Mouse (Mus musculus) spleen, postnatal 36 days (tissue): ENCODE measurements around the gene Lsm7.
"Not testable (repeated sequence)": the region's sequence is repeated elsewhere in the genome, so short reads cannot be mapped to it uniquely, and the experiment has no call there.

Source experiments
- DNase-seq, 2 experiments: peaks; one replicate each; pipeline ENCODE4 v3.0.0; 2022; ENCODE audit warnings: low spot score in 2 of 2, mixed read lengths in 1 of 2

Gene Lsm7

DNA sequence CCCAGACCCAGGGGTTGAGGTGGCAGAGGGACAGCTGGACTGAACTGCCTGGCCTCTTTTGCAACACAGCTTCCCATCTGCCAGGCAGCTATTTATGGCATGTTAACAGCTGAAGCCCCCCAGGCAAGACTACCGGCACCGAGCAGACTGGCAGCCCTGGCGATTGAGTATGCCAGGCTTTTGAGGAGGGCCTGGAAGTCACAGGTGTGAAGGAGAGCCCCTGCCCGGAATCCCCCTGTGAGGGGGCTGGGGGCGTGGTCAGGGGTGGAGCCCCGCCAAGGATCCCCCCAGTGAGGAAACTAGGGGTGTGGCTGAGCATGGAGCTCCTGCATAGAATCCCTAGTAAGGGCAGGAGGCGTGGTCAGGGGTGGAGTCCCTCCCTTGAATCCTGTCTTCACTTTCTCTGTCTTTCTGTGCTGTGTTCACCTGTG lies 18.0 kb downstream of the Lsm7 start:
- DNase-seq, result no peak

GRCm38 (mm10) chr10:80835617-80836016 lies 19.4 kb downstream of the Lsm7 start:
- DNase-seq, result no peak

DNA sequence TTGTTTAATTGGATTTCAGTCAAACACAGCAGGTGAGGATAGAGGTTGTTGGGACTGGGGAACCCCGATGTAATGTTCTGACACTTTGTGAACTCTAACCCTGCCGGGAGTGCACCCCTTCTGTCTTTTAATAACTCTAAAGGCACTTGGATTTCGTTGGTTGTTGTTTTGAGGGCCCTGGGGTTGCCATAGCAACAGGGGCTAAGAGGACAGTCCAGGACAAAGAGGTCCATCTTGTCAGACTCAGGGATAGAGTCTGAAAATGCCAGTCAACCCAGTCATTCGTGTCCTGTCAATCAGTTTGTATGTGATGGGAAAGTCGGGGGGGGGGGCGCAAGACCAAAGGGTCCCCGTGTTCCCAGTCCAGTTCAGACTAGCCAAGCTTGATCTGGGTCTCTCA lies 22.2 kb downstream of the Lsm7 start:
- DNase-seq, result no peak

DNA sequence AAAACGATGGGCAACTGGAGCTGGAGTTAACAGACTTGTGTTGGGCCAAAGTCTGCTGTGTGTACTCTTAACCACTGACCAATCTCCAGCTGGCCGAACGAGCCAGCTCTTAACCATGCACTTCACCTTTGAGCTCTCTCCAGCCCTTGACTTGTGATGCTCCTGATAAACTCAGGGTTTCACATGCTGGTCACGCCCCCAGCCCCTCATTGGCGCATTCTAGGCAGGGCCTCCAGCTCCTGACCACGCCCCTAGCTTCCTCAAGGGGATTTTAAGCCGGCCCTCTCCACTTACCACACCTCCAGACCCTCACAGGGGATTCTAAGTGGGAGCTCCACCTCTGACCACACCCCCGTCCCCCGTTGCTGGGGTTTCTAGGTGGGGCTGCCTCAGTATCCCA lies 23.9 kb downstream of the Lsm7 start:
- peak; percentile 60 to 71 for DNase-seq

DNA sequence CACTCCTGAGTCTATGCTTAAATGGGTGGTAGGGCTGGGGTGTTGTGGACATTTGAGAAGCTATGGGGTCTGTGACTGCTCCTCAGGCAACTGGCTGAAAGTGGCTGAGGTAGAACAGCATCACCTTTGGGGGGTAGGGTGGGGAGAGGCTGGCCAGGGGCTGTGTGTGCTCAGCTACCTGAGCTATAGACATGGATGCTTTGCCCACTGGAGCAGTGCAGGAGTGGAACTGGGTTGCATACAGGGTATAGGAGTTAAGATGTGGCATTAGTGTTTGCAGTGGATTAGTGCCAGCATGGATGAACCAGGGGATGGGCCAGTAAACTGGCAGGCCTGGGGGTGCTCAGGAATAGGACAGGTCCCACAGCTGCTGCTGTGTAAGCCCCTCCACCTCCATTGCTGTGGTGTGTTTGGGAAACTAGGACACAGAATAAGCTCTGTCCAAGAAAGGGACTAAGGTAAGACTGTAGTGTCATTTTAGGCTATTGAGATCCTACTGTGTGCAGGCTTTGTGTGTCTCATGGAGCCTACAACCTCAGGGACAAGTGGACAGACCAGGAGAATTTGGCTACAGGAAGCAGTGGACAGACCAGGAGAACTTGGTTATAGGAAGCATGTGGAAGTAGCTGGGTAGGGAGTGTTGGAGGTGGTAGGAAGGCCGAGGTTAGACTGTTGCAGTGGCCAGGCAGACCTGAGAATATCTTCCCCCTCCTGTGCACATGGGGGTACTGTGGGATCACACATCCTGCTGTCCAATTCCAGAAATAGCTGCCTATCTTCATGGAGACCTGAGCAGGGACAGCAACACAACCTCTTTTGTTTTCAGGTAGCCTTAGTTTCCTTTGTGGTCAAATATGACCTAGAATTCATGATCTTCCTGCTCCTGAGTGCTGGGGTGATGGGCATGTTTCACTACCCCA lies 25.4 kb downstream of the Lsm7 start:
- DNase-seq, result no peak

GRCm38 (mm10) chr10:80828587-80828986 lies 26.4 kb downstream of the Lsm7 start:
- not testable (repeated sequence) for DNase-seq

DNA sequence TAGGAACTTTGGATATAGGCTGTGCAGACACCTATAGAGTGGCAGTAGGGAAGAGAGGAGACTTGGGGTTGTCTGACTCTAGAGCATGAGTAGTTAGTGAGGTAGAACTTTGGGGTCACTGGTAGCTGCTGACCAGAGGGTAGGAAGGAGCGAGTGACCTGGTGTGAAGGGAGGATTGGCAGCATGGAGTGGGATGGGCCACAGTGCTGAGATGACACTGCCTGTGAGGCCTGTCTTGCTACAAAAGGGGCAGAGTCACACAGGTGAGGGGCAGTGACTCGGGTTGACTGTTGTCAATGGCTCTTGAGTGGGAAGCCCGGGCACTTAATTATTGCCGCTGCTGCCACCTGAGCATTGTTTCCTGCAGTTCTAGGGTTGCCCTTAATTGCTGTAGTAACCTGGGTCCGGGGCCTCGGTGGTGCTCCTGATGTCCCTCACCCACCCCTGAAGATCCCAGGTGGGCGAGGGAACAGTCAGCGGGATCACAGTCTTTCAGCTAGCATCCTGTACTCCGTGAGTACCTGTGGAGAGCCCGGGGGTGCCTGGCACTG lies 27.1 kb downstream of the Lsm7 start:
- no peak for DNase-seq

- DNase-seq, result no peak
Measured at GRCm38 (mm10) chr10:80827063-80827869, 27.7 kb downstream of the Lsm7 start.

DNA sequence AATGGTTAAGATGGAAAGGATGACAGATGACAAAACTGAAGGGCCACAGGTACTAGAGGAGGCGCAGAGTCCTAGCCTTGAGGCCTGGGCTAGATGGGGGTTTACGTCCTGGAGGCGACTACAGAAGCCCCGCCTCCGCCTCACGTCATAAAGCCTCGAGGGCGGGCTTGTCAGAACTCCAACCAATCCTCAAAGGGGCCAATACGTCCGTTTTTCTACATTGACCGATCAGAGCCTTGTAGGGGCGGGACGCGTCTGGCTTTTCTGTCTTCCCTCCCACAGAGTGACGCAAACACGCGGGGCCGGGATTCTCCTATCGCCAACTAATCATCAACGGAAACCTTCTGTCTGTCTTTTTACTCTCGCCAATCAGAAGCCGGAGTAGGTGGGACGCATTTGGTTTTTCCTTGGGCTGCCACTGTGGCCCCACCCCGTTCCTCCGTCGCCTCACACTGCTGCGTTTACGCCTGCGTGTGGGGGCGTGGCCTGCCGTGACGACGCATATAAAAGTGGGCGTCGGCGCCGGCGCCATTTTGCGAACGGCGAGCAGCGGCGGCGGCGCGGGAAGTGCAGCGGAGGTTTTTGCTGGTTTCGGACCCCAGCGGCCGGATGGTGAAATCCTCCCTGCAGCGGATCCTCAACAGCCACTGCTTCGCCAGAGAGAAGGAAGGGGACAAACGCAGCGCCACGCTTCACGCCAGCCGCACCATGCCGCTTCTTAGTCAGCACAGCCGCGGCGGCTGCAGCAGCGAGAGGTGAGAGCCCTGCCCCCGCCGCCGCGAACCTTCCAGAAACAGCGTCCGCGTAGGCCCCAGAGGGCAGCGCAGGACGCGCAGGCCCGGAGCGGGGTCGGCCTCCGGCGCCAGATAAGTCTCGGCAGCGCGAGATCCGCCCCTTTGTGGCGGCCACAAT lies 28.6 kb downstream of the Lsm7 start, which contains the start of gene Oaz1:
Gene Oaz1 (plus strand): TSS at position 506 of the 912 bp plus-strand sequence.
- DNase-seq, result peak; percentile 99 to 100

DNA sequence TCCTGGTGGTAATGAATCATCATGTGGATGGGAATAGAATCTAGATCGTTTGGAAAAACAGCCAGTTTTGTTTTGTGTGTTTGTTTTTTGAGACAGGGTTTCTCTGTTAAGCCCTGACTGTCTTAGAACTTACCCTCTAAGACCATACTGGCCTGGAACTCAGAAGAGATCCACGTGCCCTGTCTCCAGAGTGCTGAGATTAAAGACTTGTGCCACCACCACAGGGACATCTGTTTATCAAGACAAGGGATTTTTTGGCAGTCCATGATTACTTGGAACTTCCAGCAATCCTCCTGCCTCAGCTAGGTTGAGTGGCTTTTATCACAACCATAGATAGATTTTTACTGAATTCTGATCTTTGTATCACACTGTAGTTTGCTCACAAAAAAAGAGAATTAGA lies 30.2 kb downstream of the Lsm7 start:
- DNase-seq, result no peak

DNA sequence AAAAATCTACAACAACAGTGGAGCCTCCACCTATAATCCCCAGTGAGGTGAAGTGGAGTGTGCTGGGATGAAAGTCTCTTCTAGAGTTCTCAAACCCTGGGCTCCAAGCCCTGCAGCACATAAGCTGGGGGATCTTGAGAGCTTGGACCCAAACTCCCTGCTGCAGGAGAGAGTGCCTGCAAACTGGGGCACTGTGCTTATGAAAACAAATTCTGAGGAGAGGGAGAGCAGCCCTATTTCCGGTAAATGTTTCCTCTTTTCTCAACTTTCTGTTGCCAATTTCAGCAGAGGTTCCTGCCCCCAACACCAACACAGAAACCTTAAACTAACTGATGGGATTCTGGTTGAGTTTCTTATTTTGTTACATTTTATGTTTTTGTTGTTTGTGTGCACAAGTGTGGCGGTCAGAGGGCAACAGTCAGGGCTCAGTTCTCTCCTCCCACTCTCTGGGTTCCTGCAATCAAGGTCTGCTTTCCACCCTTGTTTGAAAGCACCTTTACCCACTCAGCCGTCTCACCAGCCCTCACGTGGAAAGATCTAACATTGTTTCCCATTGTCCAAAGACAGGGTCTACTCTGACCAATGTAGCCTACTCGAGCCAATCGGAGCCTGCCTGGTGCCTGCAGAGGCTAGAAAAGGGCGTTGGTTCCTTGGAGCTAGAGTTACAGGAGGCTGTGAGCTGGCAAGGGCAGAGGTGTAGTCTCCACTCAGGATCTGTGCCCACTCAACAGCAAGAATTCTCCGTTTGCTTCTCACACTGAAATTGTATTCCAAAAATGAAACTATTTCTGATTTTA lies 31.0 kb downstream of the Lsm7 start:
- DNase-seq, result peak; percentile 27 to 41

GRCm38 (mm10) chr10:80823316-80823715 lies 31.7 kb downstream of the Lsm7 start:
- DNase-seq, result no peak

DNA sequence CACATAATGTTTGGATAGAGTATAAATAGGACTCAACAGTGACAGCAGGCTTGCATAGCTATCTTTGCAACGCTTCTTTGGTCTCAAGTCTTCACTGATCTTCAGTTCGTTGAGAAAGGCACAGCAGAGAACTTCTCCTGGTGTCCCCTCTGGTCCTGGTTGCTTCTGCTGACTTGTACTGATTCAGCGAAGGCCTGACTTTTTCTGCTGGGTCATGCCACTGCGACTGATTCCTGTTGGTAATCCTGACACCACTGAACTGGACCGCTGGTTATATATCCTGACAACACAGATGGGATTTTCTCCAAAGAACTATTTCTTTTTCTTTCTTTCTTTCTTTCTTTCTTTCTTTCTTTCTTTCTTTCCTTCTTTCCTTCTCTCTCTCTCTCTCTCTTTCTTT lies 32.5 kb downstream of the Lsm7 start:
- DNase-seq, result no peak

DNA sequence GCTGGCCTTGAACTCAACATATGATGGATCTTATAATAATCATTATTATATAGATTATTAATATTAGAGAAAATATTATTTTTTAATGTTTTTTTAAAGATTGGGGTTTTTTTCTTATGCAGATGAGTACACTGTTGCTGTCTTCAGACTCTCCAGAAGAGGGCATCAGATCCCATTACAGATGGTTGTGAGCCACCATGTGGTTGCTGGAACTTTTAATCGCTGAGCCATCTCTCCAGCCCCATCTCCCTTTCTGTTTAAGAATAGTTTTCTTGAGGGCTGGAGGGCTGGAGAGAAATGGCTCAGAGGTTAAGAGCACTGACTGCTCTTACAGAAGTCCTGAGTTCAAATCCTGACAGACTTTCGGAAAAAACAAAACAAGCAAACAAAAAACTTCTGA lies 33.0 kb downstream of the Lsm7 start:
- peak; percentile 34 to 58 for DNase-seq

GRCm38 (mm10) chr10:80819406-80819805 lies 35.6 kb downstream of the Lsm7 start:
- no peak for DNase-seq

DNA sequence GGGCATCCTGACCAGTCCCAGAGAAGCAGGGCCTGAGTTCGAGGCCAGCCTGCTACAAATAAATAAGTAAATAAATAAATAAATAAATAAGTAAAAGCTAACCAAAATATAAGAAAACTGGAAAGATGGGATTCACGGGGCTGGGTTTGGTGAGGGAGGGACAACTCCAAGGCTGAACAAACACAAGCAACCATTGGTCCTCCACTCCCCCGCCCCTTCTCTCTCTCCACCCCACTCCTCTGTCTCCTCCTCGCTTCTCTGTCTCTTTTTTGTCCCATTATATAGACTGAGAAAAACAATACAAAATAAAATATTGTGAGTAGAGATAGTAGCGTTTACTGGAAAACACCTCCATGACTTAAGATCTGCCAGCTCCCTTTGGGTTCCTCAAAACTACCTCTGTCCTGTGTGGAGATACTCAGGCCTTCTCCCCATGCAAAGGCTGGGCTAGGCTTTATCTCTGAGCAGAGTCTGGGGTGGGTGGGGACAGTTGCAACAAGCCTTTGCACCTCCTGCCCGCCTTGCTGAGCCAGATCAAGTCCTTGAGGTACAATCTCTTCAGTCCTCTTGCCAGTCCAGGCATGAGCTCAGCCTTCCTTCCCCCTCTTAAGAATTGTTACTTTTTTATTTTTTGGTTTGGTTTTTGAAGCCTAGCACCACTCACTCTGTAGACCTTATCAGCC lies 36.3 kb downstream of the Lsm7 start:
- peak; percentile 60 to 74 for DNase-seq

- not testable (repeated sequence) for DNase-seq
Measured at GRCm38 (mm10) chr10:80817955-80818354, 37.1 kb downstream of the Lsm7 start.

DNA sequence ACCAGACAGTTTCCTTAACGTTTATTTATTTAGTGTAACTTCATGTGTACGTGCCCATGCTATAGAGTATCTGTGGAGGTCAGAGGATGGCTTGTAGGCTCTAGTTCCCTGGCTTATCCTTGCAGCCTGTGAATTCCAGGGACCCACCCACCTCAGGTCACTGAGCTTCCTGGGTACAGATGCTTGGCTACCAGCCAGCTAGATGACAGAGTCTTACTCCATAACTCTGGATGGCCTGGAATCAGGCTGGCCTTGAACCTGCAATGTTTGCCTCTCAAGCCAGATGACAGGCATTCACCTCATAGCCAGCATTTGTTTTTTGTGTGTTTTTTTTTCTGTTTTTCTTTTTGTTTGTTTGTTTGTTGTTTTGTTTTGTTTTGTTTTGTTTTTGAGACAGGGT lies 37.8 kb downstream of the Lsm7 start:
- no peak for DNase-seq

- not testable (repeated sequence) for DNase-seq
Measured at GRCm38 (mm10) chr10:80816303-80816702, 38.7 kb downstream of the Lsm7 start.

GRCm38 (mm10) chr10:80814800-80815199 lies 40.2 kb downstream of the Lsm7 start:
- DNase-seq, result no peak
